Mouse (Mus musculus) myocyte (in vitro differentiated cells): ENCODE data around the gene Usp46. TPM values are rescaled to one million over a fixed set of nuclear protein-coding genes. Genes with fewer than 3 reads are reported as not detected.

Experiments used
- H3K27me3 ChIP-seq: one replicate; pipeline ENCODE4 v1.6.1; 2011; ENCODE audit not compliant: control insufficient read depth, insufficient read depth, insufficient read length
- H3K36me3 ChIP-seq: one replicate; pipeline ENCODE4 v1.6.1; 2011; ENCODE audit not compliant: control insufficient read depth, insufficient read depth
- H3K4me2 ChIP-seq: one replicate; pipeline ENCODE4 v1.6.1; 2011; ENCODE audit warnings: low read depth, control low read depth
- H3K4me3 ChIP-seq: one replicate; pipeline ENCODE4 v1.5.1; 2011; ENCODE audit warnings: mild to moderate bottlenecking, control low read depth, moderate library complexity
- H3K79me2 ChIP-seq: one replicate; pipeline ENCODE4 v1.6.1; 2011; ENCODE audit not compliant: control insufficient read depth, insufficient read depth
- H3ac ChIP-seq: one replicate; pipeline ENCODE4 v1.6.1; 2011; ENCODE audit not compliant: control insufficient read depth, insufficient read length
- CEBPB ChIP-seq: IDR thresholded peaks from 2 replicates; pipeline ENCODE4 v1.6.1; 2011; ENCODE audit warnings: mild to moderate bottlenecking, moderate library complexity; ENCODE audit not compliant: poor library complexity, insufficient read depth, severe bottlenecking
- E2F4 ChIP-seq: IDR thresholded peaks from one replicate; pipeline ENCODE4 v1.6.1; 2011; ENCODE audit warnings: mild to moderate bottlenecking, control low read depth, moderate library complexity; ENCODE audit not compliant: insufficient read depth
- MAX ChIP-seq: IDR thresholded peaks from one replicate; pipeline ENCODE4 v1.6.1; 2011; ENCODE audit warnings: low read depth, mild to moderate bottlenecking, control low read depth
- MYOD1 ChIP-seq, 3 experiments: IDR thresholded peaks; one replicate each; pipeline ENCODE4 v1.6.1; 2011; ENCODE audit warnings: control low read depth in 2 of 3, low read depth in 2 of 3, mild to moderate bottlenecking in 2 of 3, moderate library complexity in 1 of 3; ENCODE audit not compliant: insufficient read length in 2 of 3, control insufficient read depth in 1 of 3
- MYOG ChIP-seq, 3 experiments: IDR thresholded peaks; one replicate each; pipeline ENCODE4 v1.6.1; 2011; ENCODE audit warnings: control low read depth in 2 of 3, low read depth in 2 of 3, mild to moderate bottlenecking in 2 of 3; ENCODE audit not compliant: insufficient read length in 2 of 3, control insufficient read depth in 1 of 3, insufficient read depth in 1 of 3
- POLR2A ChIP-seq: IDR thresholded peaks from one replicate; pipeline ENCODE4 v1.6.1; 2011; ENCODE audit warnings: low read depth, mild to moderate bottlenecking, control low read depth, moderate library complexity; ENCODE audit not compliant: insufficient read length
- POLR2AphosphoS2 ChIP-seq: IDR thresholded peaks from one replicate; pipeline ENCODE4 v1.6.1; 2011; ENCODE audit warnings: low read depth, control low read depth; ENCODE audit not compliant: insufficient read length
- REST ChIP-seq: IDR thresholded peaks from one replicate; pipeline ENCODE4 v1.6.1; 2011; ENCODE audit warnings: mild to moderate bottlenecking, control low read depth, moderate library complexity; ENCODE audit not compliant: insufficient read depth, insufficient read length
- SRF ChIP-seq: IDR thresholded peaks from one replicate; pipeline ENCODE4 v1.6.1; 2011; ENCODE audit warnings: low read depth; ENCODE audit not compliant: control insufficient read depth, insufficient read length
- TCF12 ChIP-seq: IDR thresholded peaks from one replicate; pipeline ENCODE4 v1.6.1; 2011; ENCODE audit warnings: mild to moderate bottlenecking, control low read depth; ENCODE audit not compliant: poor library complexity, insufficient read depth, severe bottlenecking
- TCF3 ChIP-seq: IDR thresholded peaks from one replicate; pipeline ENCODE4 v1.6.1; 2011; ENCODE audit warnings: low read depth, control low read depth; ENCODE audit not compliant: insufficient read length
- USF1 ChIP-seq: IDR thresholded peaks from one replicate; pipeline ENCODE4 v1.6.1; 2011; ENCODE audit warnings: low read depth, mild to moderate bottlenecking, control low read depth, moderate library complexity
- polyA plus RNA-seq: library from polyadenylated mRNA; unstranded; fragments of >200 nt; fragmentation: generic; extraction: Trizol; gene quantifications from one replicate; pipeline ENCODE4 v1.2.1, GENCODE M21; 2012; ENCODE audit warnings: missing spikeins

The Usp46 gene
- polyA plus RNA-seq, 1 experiment: 6.1 TPM

GRCm38 (mm10) chr5:74035454-74035853 is 32.8 kb downstream of the Usp46 start:
- TF ChIP-seq MAX: no peak
- no peak for TF ChIP-seq MYOD1 (IDR thresholded peaks at IDR 0.05; ENCODE audit: control insufficient read depth in 1 of 3, insufficient read length in 2 of 3, low read depth in 2 of 3)
- no peak for TF ChIP-seq CEBPB
- TF ChIP-seq TCF12: no peak
- TF ChIP-seq POLR2AphosphoS2: no peak
- TF ChIP-seq REST: no peak
- TF ChIP-seq E2F4: no peak
- no peak for TF ChIP-seq MYOG (IDR thresholded peaks at IDR 0.05; ENCODE audit: control insufficient read depth in 1 of 3, insufficient read depth in 1 of 3, insufficient read length in 2 of 3, low read depth in 2 of 3)
- TF ChIP-seq USF1: no peak
- TF ChIP-seq SRF: no peak
- no peak for TF ChIP-seq TCF3
- TF ChIP-seq POLR2A: no peak
- H3K4me3 ChIP-seq: no peak overlapping the region
- H3K27me3 ChIP-seq: no peaks in the 10 kb centered on the region

GRCm38 (mm10) chr5:74034177-74034576 is 34.1 kb downstream of the Usp46 start:
- no peak overlapping the region for H3K4me2 ChIP-seq
- H3K27me3 ChIP-seq: no peaks in the 10 kb centered on the region
- no peak overlapping the region for H3K4me3 ChIP-seq
- no peak overlapping the region for H3ac ChIP-seq
- no peaks in the 10 kb centered on the region for H3K36me3 ChIP-seq
- no peak for TF ChIP-seq TCF12
- TF ChIP-seq MYOG (IDR thresholded peaks at IDR 0.05; ENCODE audit: control insufficient read depth in 1 of 3, insufficient read depth in 1 of 3, insufficient read length in 2 of 3, low read depth in 2 of 3): no peak
- no peak for TF ChIP-seq TCF3
- no peak for TF ChIP-seq POLR2AphosphoS2
- TF ChIP-seq MAX: no peak
- no peak for TF ChIP-seq POLR2A
- TF ChIP-seq SRF: no peak
- H3K79me2 ChIP-seq: no peaks in the 10 kb centered on the region

More at GRCm38 (mm10) chr5:74035454-74035853, 32.8 kb downstream of the Usp46 start:
- no peaks in the 10 kb centered on the region for H3K79me2 ChIP-seq
- no peaks in the 10 kb centered on the region for H3K36me3 ChIP-seq
- H3K4me2 ChIP-seq: no peak overlapping the region
- H3ac ChIP-seq: no peak overlapping the region

GRCm38 (mm10) chr5:74029787-74030186 is 38.4 kb downstream of the Usp46 start:
- H3K36me3 ChIP-seq: no peaks in the 10 kb centered on the region

GRCm38 (mm10) chr5:74028691-74029479 is 39.3 kb downstream of the Usp46 start:
- H3K4me3 ChIP-seq: no peak overlapping the region
- H3K36me3 ChIP-seq: no peaks in the 10 kb centered on the region
- H3ac ChIP-seq: no peak overlapping the region
- H3K79me2 ChIP-seq: no peaks in the 10 kb centered on the region
- TF ChIP-seq CEBPB (no peak), TCF12 (no peak), POLR2A (no peak), MAX (no peak), REST (no peak), POLR2AphosphoS2 (no peak), E2F4 (no peak), SRF (no peak), MYOD1 (IDR thresholded peaks at IDR 0.05; ENCODE audit: control insufficient read depth in 1 of 3, insufficient read length in 2 of 3, low read depth in 2 of 3) (no peak), USF1 (no peak), MYOG (IDR thresholded peaks at IDR 0.05; ENCODE audit: control insufficient read depth in 1 of 3, insufficient read depth in 1 of 3, insufficient read length in 2 of 3, low read depth in 2 of 3) (no peak), TCF3 (no peak)
- H3K27me3 ChIP-seq: no peaks in the 10 kb centered on the region
- H3K4me2 ChIP-seq: no peak overlapping the region

More at GRCm38 (mm10) chr5:74029787-74030186, 38.4 kb downstream of the Usp46 start:
- Histone ChIP-seq H3K4me3 (no peak overlapping the region), H3K27me3 (no peaks in the 10 kb centered on the region), H3K4me2 (no peak overlapping the region), H3ac (no peak overlapping the region), H3K79me2 (no peaks in the 10 kb centered on the region)
- TF ChIP-seq TCF12: no peak
- TF ChIP-seq MAX: no peak
- TF ChIP-seq MYOG (IDR thresholded peaks at IDR 0.05; ENCODE audit: control insufficient read depth in 1 of 3, insufficient read depth in 1 of 3, insufficient read length in 2 of 3, low read depth in 2 of 3): no peak

GRCm38 (mm10) chr5:74028221-74028620 is 40.0 kb downstream of the Usp46 start:
- Histone ChIP-seq H3K36me3 (no peaks in the 10 kb centered on the region), H3K4me2 (no peak overlapping the region), H3ac (no peak overlapping the region), H3K79me2 (no peaks in the 10 kb centered on the region), H3K4me3 (no peak overlapping the region), H3K27me3 (no peaks in the 10 kb centered on the region)
- TF ChIP-seq TCF3 (no peak), REST (no peak), POLR2A (no peak), MYOG (IDR thresholded peaks at IDR 0.05; ENCODE audit: control insufficient read depth in 1 of 3, insufficient read depth in 1 of 3, insufficient read length in 2 of 3, low read depth in 2 of 3) (no peak), CEBPB (no peak), MYOD1 (IDR thresholded peaks at IDR 0.05; ENCODE audit: control insufficient read depth in 1 of 3, insufficient read length in 2 of 3, low read depth in 2 of 3) (no peak), TCF12 (no peak), SRF (no peak), MAX (no peak), USF1 (no peak)
